Mouse (Mus musculus) hindbrain, embryonic 16.5 days (tissue): ENCODE results near the gene Mok. TPM values are rescaled to one million over a fixed set of nuclear protein-coding genes. Genes with fewer than 3 reads are reported as not detected.
A peak's percentile ranks its signal among the peaks of the same experiment; 100 is the strongest.

ENCODE experiments used
- ATAC-seq: fragments of 200-750 bp; cut with Nextera tagmentation; 2 replicates; pipeline ENCODE4 v1.8.0; 2017; ENCODE audit warnings: moderate TSS enrichment, moderate library complexity
- H3K27ac ChIP-seq: fragments of 300-500 bp; sonication (generic); 2 replicates; pipeline ENCODE4 v1.5.1; 2014; ENCODE audit warnings: low read depth, mild to moderate bottlenecking, control low read depth, low read length, moderate library complexity
- H3K27me3 ChIP-seq: fragments of 300-500 bp; sonication (generic); replicated peaks from 2 replicates; pipeline ENCODE4 v1.6.1; 2014; ENCODE audit warnings: low read length; ENCODE audit not compliant: control insufficient read depth, insufficient read depth
- H3K36me3 ChIP-seq: fragments of 300-500 bp; sonication (generic); 2 replicates; pipeline ENCODE4 v1.6.1; 2014; ENCODE audit warnings: mild to moderate bottlenecking, low read length, moderate library complexity, mixed read lengths; ENCODE audit not compliant: control insufficient read depth, insufficient read depth
- H3K4me1 ChIP-seq: fragments of 300-500 bp; sonication (generic); 2 replicates; pipeline ENCODE4 v1.6.1; 2014; ENCODE audit warnings: low read depth, low read length; ENCODE audit not compliant: control insufficient read depth, insufficient read depth
- H3K4me2 ChIP-seq: fragments of 300-500 bp; sonication (generic); 2 replicates; pipeline ENCODE4 v1.6.1; 2014; ENCODE audit warnings: mild to moderate bottlenecking, low read length, control low read depth, moderate library complexity
- H3K4me3 ChIP-seq: fragments of 300-500 bp; sonication (generic); 2 replicates; pipeline ENCODE4 v1.5.1; 2014; ENCODE audit warnings: mild to moderate bottlenecking, low read length, control low read depth, moderate library complexity
- H3K9ac ChIP-seq: fragments of 300-500 bp; sonication (generic); 2 replicates; pipeline ENCODE4 v1.6.1; 2014; ENCODE audit warnings: low read depth, mild to moderate bottlenecking, control low read depth, low read length, moderate library complexity
- H3K9me3 ChIP-seq: fragments of 300-500 bp; sonication (generic); 2 replicates; pipeline ENCODE4 v1.6.1; 2014; ENCODE audit warnings: mild to moderate bottlenecking, low read length, moderate library complexity; ENCODE audit not compliant: control insufficient read depth
- WGBS: fragments of 180-500 bp; shearing (Covaris S2); extraction: QIAGEN DNeasy Blood & Tissue Kit; methylation state at CpG from one replicate; pipeline ENCODE4 v1.1.7; 2014; 5-methylcytosine and 5-hydroxymethylcytosine counted together
- polyA plus RNA-seq: library from polyadenylated mRNA; unstranded; fragments of >200 nt; fragmentation: Nextera tagmentation; extraction: Ambion mirVana; gene quantifications from 2 replicates; pipeline ENCODE4 v1.2.1, GENCODE M21; 2015

Gene Mok
- 13.9 and 16.8 TPM in 2 replicates for polyA plus RNA-seq

GRCm38 (mm10) chr12:110840348-110841198 is at the start of gene Mok:
Mok (minus strand) TSS chr12:110840939.
- no peaks in the 10 kb centered on the region for H3K36me3 ChIP-seq
- peak within 1 kb of the TSS; percentile 84 for H3K4me3 ChIP-seq
- under 1% methylated on average over 71 of the region's 71 CpGs for WGBS
- H3K9ac ChIP-seq: peak within 1 kb of the TSS; percentile 78
- peaks cover 5% of the 10 kb centered on the region; the same call in 1 of the 2 replicates for H3K27me3 ChIP-seq
- peak within 1 kb of the TSS; percentile 72 for H3K4me2 ChIP-seq
- ATAC-seq: peak; percentile 86
- H3K4me1 ChIP-seq: peaks cover 9% of the 10 kb centered on the region
- no peaks in the 10 kb centered on the region for H3K9me3 ChIP-seq
- peak within 1 kb of the TSS; percentile 83 for H3K27ac ChIP-seq

- no peaks in the 10 kb centered on the region for H3K27me3 ChIP-seq
- ATAC-seq: peak; percentile 99
- under 1% methylated on average over 70 of the region's 74 CpGs for WGBS
- H3K9ac ChIP-seq: peak within 1 kb of the TSS; percentile 93
- H3K9me3 ChIP-seq: no peaks in the 10 kb centered on the region
- H3K4me1 ChIP-seq: peaks cover 20% of the 10 kb centered on the region
- H3K4me3 ChIP-seq: peak within 1 kb of the TSS; percentile 90
- peak within 1 kb of the TSS; percentile 92 for H3K27ac ChIP-seq
- H3K36me3 ChIP-seq: no peaks in the 10 kb centered on the region
- H3K4me2 ChIP-seq: peak within 1 kb of the TSS; percentile 94
Observed at GRCm38 (mm10) chr12:110889036-110890020, 48.6 kb upstream of the Mok start, which contains the start of the genes Cinp and Tecpr2. Cinp (minus strand) TSS chr12:110889145. Tecpr2 (plus strand) TSS chr12:110889264.

- H3K4me3 ChIP-seq: peak overlapping the region; percentile 90
- H3K36me3 ChIP-seq: peaks cover 2% of the 10 kb centered on the region; the same call in 1 of the 2 replicates
- no peaks in the 10 kb centered on the region for H3K9me3 ChIP-seq
- 0% methylated on average over 25 of the region's 25 CpGs for WGBS
- H3K4me1 ChIP-seq: peaks cover 20% of the 10 kb centered on the region
- 0 out of 2 replicates have a peak overlapping the region, but pooled peaks have one; percentile 44 for H3K27ac ChIP-seq
- peak overlapping the region; percentile 94 for H3K4me2 ChIP-seq
- ATAC-seq: peak; percentile 61
- peak overlapping the region; percentile 76 for H3K9ac ChIP-seq
- H3K27me3 ChIP-seq: no peaks in the 10 kb centered on the region
Observed at GRCm38 (mm10) chr12:110888606-110889005, 47.9 kb upstream of the Mok start.

DNA sequence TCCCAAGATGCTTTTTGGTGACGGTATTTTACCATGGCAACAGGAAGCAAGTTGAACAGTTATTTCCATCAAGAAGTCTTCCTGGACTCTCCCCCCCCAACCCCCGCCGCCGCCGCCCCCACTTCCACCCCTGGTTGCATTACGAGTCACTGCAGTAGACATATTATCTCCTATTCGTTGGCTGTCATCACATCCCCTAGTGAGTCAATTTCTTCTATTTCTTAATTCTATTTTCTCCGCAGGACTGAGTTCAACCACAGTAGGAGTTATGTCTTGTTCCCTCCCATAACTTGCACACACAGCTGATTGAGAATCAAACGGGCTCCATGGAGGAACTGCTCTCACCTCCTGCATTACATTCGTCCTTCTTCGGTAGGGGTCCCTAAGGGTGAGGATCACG is 47.4 kb upstream of the Mok start:
- ATAC-seq: no peak
- 36% methylated on average over 12 of the region's 12 CpGs for WGBS
- H3K4me1 ChIP-seq: peaks cover 20% of the 10 kb centered on the region

GRCm38 (mm10) chr12:110885251-110885650 is 44.5 kb upstream of the Mok start:
- peaks cover 15% of the 10 kb centered on the region for H3K4me1 ChIP-seq
- no peak overlapping the region for H3K4me3 ChIP-seq
- H3K9ac ChIP-seq: no peak overlapping the region
- no peak overlapping the region for H3K4me2 ChIP-seq
- H3K9me3 ChIP-seq: no peaks in the 10 kb centered on the region
- peaks cover 14% of the 10 kb centered on the region for H3K36me3 ChIP-seq
- no peaks in the 10 kb centered on the region for H3K27me3 ChIP-seq
- WGBS: 100% methylated on average over 2 of the region's 2 CpGs
- no peak for ATAC-seq
- no peak overlapping the region for H3K27ac ChIP-seq

More for the DNA sequence above, 47.4 kb upstream of the Mok start:
- H3K9me3 ChIP-seq: no peaks in the 10 kb centered on the region
- H3K27me3 ChIP-seq: no peaks in the 10 kb centered on the region
- peak overlapping the region; percentile 94 for H3K4me2 ChIP-seq
- H3K27ac ChIP-seq: no peak overlapping the region
- H3K36me3 ChIP-seq: peaks cover 4% of the 10 kb centered on the region; the same call in 1 of the 2 replicates
- peak overlapping the region; percentile 76 for H3K9ac ChIP-seq
- H3K4me3 ChIP-seq: peak overlapping the region; percentile 90

DNA sequence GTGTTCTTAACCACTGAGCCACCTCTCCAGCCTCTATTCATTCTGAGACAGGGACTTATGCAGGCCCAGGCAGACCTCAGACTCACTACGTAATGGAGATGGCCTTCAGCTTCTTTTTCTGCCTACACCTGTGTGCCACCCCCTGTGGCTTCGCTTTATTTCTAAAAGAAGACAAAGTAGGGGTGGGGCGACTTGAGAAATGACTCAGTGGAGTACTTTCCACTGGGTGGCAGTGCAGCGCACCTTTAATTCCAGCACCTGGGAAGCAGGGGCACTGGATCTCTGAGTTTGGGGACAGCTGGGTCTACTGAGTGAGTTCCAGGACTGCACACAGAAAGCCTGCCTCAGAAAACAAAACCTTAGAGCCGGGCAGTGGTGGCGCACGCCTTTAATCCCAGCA is 41.6 kb upstream of the Mok start:
- no peak overlapping the region for H3K27ac ChIP-seq
- no peaks in the 10 kb centered on the region for H3K27me3 ChIP-seq
- no peak for ATAC-seq
- no peak overlapping the region for H3K4me3 ChIP-seq
- no peak overlapping the region for H3K9ac ChIP-seq
- peaks cover 27% of the 10 kb centered on the region for H3K36me3 ChIP-seq
- no peak overlapping the region for H3K4me2 ChIP-seq
- WGBS: 92% methylated on average over 7 of the region's 7 CpGs
- no peaks in the 10 kb centered on the region for H3K4me1 ChIP-seq
- no peaks in the 10 kb centered on the region for H3K9me3 ChIP-seq

DNA sequence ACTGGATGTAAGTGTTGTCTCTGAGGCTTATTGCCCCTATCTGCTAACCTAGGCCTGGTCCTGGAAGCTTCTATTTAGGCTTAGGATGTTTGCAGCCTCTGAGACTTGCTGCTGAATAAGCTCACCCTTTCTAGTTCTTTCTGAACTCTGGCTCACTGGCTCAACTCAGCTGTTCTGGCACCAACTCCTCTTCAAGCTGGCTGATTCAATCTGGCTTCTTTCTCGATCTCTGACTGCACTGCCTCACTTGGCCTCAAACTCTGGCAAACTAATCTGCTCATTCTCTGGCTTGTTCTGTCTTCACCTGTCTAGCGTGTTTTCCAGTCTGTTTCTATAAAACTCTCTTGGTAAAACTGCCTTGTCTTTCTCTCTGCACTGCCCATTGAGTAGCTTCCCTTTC is 34.6 kb upstream of the Mok start:
- H3K9ac ChIP-seq: no peak overlapping the region
- H3K4me1 ChIP-seq: no peaks in the 10 kb centered on the region
- H3K9me3 ChIP-seq: no peaks in the 10 kb centered on the region
- ATAC-seq: no peak
- H3K36me3 ChIP-seq: peaks cover 31% of the 10 kb centered on the region
- no peak overlapping the region for H3K4me2 ChIP-seq
- no peak overlapping the region for H3K27ac ChIP-seq
- no peak overlapping the region for H3K4me3 ChIP-seq
- 90% methylated on average over 2 of the region's 2 CpGs for WGBS
- H3K27me3 ChIP-seq: no peaks in the 10 kb centered on the region

- no peak for ATAC-seq
- H3K4me1 ChIP-seq: no peaks in the 10 kb centered on the region
- WGBS: 93% methylated on average over 5 of the region's 5 CpGs
- no peaks in the 10 kb centered on the region for H3K9me3 ChIP-seq
- peaks cover 34% of the 10 kb centered on the region for H3K36me3 ChIP-seq
- no peak overlapping the region for H3K4me2 ChIP-seq
- no peak overlapping the region for H3K27ac ChIP-seq
- no peak overlapping the region for H3K9ac ChIP-seq
- H3K27me3 ChIP-seq: no peaks in the 10 kb centered on the region
- no peak overlapping the region for H3K4me3 ChIP-seq
Observed at GRCm38 (mm10) chr12:110871247-110871646, 30.5 kb upstream of the Mok start.
